Mouse (Mus musculus) right cerebral cortex, postnatal 25 days (tissue): ENCODE measurements around the gene Cldn6.

Experiments used
- DNase-seq: peaks from one replicate; pipeline ENCODE4 v3.0.0; 2022

Cldn6 gene

DNA sequence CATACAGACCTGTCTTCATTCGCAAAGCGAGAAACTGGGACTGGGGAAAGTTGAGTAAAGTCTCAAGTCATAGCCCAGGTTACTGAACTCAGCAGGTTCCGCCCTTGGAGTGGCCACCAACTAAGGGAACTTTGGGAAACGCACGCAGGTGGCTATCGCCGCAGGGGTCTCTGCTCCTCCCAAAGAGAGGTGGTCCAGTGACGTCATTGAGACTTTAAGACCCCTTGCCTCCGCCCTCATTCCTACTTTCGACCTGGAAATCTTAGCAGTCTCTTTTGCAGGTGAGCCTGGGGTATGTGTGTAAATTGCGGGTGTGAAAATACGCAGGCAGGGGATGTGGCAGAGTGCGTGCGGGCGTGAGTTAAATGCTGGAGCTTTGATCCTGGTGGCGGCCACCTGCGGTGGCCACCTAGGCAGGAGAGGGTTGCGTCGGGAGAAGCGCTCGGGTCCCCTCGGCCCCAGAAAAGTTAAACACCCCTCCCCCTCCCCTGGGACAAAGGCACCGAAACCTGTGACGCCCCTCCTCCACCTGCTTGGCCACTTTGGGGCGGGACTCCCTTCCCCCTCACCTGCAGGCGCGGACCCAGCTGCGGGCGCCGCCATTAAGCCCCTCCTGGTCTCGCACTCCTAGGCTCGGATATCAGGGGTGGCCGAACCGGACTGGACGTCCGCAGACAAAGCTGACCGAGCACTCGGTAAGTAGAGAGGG lies at the start of gene Cldn6:
Gene Cldn6 (plus strand): TSS at position 123 of the 709 bp plus-strand sequence.
- DNase-seq: no peak

DNA sequence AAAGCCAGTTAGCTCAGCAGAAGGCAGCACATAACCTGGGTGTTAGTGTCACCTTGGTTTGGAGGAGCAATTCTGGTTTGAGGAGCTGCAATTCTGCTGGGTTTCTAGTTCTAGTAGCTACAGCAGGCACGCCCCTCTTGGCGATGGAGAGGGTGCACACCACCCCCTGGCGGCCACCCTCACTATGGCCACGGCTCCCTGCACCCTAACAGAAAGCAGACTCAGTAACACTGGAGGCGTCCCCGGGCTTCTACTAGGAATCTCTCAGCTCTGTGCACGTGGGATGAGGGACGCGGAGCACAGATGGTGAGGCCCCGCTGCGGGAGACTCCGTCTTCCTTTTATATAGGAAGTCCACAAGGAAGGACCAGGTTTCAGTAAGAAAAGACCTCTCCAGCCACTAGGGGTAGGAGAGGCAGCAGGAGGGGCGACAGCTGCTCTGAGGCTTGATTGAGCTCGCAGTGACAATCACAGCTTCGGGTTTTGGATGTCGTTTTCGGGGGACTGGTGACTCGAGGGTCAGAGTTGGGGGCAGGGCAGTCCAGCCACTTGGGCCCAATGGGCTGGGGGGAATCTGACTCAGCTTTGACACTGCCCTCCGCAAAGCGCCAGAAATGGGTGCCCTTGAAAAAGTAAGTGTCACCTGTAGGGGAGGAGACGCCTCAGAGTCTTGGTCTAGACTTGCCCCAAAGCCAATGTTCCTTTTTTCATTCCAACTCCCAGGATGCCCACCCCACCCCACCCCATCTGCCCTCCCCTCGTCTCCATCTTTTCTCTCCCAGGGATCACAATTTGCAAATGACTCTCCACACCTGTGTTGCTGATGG lies 48.6 kb upstream of the Cldn6 start:
- peak; percentile 84 for DNase-seq

DNA sequence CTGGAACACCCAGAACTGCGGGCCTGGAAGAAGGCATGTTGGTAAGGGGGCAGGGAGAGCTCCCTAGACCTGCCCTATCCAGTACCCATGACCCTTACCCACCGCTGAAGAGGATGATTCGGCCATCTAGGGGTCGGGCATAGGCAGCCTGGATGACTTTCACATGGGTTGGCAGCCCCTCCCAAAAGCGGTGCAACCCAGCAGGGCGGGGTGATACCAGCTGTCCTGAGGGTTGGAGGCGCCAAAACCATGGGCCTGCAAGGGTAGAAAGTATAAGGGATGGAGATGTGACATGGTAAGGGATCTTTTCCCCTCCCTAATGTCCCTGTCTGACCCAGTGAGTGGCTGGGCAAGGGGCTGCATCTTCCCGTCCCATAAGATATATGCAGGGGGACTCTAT lies 47.8 kb upstream of the Cldn6 start:
- no peak for DNase-seq

DNA sequence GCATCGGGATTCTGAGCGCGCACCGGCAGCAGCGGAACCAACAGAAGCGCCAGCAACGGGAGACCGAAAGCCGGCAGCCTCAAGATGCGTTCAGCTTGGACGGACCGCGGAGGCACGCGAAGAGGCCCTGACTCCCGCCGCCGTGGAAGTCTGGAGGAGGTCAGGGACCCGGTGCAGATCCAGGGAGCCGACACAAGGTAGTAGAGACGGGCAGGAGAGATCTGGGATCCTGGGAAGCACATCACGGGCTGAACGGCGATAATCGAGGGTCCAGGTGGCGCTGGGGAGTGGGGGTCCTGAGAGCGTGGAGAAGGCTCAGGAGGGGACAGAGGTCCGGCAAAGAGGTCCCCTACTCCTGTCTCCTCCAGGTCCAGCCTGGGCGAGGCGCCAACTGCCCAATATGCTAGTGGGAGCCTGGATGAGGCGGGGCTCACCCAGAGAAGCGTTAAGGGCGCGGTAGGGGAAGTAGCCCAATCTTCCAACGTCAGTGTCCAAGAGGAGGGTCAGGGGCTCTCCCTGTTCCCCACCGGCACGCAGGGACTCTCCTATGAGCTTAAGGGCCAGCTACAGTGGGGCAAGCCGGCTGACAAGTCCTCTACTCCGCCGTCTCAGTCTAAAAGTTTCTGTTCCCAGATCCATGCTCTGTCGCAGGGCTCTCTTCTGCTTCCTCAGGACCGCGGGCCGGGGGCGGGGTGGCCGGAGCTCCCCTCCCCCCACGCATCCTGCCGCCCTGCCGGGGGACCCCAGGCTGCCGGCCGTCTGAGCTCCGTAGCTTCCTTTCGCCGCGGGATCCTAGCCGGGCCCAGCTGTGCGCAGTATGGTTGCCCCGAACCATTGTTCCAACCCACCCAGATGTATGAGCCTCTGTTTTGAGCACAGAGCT lies 34.2 kb upstream of the Cldn6 start, which contains the start of gene Mmp25:
Gene Mmp25 (minus strand): TSS at position 665 of the 883 bp plus-strand sequence.
- DNase-seq: no peak

DNA sequence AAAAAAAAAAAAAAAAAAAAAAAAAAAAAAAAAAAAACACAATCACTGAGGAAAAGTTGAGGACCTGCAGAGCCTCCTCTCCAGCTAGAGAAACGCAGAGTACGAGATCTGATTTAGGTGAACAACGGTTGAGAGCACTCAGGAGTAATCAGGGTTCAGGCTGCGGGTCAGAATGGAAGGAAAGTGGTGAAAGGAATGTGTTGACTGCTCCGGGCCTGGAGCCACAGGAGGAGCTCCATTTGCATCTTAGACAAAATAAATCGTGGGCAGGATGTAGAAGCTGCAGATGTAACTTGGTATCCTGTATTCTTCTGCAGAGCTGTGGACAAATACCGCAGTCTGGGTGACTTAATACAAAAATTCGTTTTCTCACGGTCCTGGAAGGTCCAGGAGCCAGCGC lies 33.2 kb upstream of the Cldn6 start:
- DNase-seq: no peak

- DNase-seq: no peak
Measured at GRCm38 (mm10) chr17:23651363-23651762, 27.7 kb upstream of the Cldn6 start.

GRCm38 (mm10) chr17:23653324-23653723 lies 25.7 kb upstream of the Cldn6 start:
- DNase-seq: no peak

DNA sequence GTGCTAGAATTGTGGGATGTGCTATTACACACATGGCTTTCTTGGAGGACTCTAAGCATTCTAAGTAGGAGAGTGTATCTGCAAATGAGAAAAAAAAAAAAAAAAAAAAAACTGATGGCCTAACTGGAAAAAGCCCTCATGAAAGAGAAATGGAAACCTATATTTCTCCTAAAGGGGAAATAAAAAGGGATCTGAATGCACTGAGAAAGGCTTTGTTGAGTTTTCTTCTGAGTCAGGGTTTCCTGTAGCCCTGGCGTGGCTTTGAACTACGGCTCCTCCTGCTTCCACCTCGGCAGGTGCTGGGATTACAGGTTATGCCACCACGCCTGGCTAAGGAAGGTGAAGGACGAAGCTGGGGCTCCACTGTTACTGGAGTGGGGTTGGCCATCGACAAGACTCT lies 25.0 kb upstream of the Cldn6 start:
- no peak for DNase-seq

DNA sequence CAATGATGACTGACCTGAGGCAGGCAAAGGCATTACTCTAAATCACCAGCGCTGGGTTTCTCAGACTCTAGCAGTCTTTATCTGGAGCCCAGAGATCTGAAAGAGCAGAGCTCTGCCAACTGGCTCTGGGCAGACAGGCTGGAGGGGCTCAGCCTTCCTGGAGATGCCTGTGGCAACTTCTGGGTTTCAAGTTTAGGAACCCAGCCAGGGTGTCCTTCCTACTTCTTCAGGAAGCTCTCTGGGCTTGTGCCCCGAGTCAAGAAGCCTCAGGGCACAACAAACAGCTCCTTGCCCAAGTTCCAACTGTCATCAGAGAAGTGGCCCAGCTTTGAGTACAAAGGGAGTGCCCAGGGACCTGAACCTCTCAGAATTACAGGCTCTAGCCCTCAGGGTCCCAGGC lies 24.6 kb upstream of the Cldn6 start:
- no peak for DNase-seq

- DNase-seq: no peak
Measured at GRCm38 (mm10) chr17:23658450-23658849, 20.6 kb upstream of the Cldn6 start.

- no peak for DNase-seq
Measured at GRCm38 (mm10) chr17:23660117-23660875, 18.8 kb upstream of the Cldn6 start, which contains the start of gene Bicdl2. Gene Bicdl2, plus strand, starts transcription at chr17:23660506.

DNA sequence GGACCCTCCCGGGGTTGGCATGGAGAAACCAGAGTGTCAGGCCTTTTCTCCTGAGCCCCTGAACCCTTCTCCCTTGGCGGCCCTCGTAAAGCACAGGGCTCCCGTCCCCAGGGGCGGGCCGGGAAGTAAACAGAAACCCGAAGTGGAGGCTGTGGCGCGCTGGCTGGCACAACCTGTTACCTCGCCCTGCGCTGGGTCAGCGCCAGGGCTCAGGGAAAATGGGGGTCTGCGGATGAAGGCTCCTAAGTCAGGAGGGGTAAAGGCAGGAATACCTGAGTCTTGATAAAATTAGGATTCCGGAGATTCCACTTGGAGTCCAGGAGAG lies 18.2 kb upstream of the Cldn6 start:
- DNase-seq: no peak

DNA sequence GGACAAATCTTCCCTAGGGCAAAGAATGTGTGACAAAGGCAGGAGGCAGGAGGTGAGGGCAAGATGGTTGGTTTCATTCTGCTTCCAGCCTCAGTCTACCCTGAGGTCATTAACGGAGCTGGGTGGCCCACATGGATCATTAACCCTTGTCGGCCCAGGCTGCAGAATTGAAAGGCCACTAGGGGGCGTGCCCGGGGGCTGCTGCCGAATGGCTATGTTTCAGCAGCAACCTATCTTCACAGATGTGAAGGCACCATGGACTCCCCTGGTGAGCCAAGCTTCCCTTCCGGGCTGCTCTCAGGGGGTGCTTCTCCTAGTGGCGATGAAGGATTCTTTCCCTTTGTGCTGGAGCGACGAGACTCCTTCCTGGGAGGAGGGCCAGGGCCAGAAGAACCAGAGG lies 17.5 kb upstream of the Cldn6 start:
- DNase-seq: no peak

DNA sequence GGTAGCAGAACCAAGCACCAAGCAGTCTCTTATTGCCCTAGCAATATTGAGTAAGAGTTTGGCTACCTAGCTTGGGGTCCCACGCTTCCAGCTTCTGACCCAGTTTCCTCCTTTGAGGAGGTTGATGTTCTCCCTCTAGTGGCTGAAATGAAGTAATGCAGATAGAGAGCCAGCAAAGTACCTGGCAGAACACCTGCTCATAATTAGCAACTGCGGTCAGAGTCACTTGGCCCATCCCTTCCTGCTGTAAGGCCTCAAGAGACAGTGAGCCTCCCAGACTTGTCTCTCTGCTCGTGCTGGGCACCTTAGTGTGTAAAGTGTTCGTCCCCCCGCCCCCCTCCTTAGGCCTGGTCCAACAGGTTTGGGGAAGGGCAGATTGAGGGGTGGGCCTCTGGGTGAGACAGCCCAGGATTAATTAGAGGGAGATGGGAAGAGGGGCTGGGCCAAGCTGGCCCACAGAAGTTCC lies 14.5 kb upstream of the Cldn6 start:
- no peak for DNase-seq

GRCm38 (mm10) chr17:23665511-23665910 lies 13.5 kb upstream of the Cldn6 start:
- no peak for DNase-seq

DNA sequence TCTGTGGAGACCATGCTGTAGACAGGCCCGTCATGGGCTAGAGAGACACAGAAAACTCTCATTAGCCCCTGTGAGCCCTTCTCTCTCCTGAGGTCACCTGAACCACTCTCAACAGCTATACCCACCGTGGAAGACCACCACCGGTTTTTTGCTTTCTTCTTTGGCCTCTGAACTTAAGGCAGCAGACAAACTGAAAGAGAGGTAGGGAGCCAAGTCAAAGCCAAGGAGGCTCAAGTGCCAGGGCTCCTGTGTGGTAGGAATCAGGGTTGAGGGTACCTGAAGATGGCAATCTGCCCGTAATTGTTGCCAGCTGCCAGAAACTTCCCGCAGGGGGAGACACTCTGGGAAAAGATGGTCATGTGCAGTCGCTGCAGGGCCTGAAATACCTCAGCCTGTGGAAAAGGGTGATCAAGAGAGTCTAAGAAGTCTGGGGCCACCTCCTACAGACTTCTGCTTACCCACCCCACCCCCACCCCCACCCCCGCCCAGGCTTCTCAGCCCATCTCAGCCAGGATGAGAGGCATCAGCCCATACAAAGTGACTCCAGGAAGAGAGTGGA lies 8.5 kb upstream of the Cldn6 start:
- DNase-seq: no peak

DNA sequence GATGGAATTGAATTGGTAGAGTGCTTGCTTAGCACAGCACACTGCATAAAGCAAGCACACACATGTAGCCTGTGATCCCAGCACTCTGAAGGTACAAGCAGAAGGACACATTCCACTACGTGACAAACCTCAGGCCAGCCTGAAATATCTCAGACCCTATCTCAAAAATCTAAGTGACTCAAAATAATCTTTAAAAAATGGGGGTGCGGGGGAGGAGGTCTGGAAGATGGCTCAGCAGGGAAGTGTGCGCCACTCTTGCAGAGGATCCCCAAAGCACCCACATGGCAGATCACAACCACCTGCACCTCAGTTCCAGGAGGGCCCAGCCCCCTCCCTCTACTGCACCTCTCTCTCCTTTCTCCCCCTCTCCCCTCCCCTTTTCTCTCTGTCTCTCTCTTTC lies 7.5 kb upstream of the Cldn6 start:
- no peak for DNase-seq

GRCm38 (mm10) chr17:23672761-23673160 lies 6.3 kb upstream of the Cldn6 start:
- DNase-seq: no peak

DNA sequence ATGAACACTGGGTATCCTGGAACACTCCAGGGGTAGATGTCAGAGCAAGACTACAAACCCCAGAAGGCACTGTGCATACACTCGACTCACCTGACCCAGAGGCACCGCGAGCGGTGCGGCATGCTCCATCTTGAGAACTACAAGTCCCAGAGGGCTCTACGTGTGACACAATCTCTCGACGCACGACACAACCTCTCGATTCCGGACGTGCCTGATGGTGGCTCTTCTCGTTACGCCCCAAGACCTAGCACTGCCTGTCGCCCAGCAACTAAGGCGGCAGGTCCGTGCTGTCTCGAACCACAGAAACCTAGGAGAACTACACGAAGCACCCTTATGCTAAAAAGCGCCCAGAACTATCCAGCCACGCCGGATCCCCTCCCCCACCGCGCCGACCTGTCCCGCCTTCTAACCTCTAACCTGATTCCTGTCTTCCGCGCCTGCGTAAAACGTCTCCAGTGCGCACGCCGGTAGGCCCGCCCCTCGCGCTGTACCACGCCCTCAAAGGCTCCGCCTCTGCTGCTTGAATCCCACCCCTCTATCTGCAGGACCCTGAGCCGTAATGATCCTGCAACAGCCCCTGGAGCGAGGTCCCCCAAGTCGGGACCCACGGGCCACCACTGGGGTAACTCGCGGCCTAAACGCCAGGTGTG lies 5.5 kb upstream of the Cldn6 start, which contains the start of the genes Hcfc1r1 and Thoc6:
Gene Hcfc1r1 (plus strand): TSS at position 173 of the 650 bp plus-strand sequence.
Gene Thoc6 (minus strand): TSS at position 459 of the 650 bp plus-strand sequence.
- DNase-seq: peak; percentile 95

DNA sequence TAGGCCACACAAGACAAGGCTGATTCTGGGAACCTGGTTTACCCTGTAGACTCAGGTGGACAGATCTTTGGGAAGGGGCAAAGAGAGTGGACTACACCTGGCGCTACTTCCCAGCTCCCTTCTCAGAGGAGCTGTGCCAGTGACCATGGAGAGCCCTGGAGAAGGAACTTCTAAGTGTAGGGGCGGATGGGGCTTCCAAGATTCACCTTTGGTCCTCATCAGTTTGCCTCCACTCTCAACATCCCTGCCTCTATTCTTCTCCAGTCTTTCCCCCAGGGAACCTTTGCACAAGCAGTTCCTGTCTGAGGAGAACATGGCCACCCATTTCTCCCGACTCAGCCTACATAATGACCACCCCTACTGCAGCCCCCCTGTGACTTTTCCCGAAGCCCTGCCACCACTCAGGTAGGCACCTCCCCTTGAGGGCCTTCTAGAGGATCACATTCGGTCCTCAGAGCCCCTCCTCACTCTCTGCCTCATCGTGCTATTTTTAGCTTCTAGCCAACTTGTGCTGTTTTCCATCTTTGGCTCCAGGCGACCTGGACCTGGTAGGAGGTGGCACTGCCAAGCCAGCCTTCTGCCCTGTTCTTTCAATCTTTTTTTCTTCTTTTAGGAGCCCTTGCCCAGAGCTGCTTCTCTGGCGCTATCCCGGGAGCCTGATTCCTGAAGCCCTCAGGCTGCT lies 4.6 kb upstream of the Cldn6 start:
- DNase-seq: no peak

DNA sequence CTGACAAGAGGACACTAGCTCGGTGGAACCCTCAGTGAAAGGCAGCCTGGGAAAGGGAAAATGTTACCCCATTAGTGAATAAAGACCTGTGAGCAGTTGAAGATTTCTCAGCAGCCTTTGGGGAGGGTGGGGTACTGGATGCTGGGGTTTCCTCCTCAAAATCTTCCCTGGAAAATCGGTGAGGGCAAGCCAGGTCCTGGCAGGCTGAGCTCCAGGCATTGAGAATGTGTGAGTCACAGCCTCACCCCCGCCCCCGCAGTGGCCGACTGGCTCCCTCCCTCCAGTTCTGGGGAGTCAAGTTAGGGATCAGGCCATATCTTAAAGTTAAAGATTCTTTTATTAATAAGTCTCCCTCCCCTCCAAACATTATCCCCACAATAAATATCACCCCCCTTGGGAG lies 3.9 kb upstream of the Cldn6 start:
- DNase-seq: no peak
